Mouse (Mus musculus): Measurements from ENCODE around the gene C1s2. TPM values are rescaled to one million over a fixed set of nuclear protein-coding genes. Genes with fewer than 3 reads are reported as not detected.
"Not testable (repeated sequence)": the region's sequence is repeated elsewhere in the genome, so short reads cannot be mapped to it uniquely, and the experiment has no call there.

C1s2 gene
- total and polyA plus RNA-seq, 2 experiments, result 0.09 TPM; not detected in 1

DNA sequence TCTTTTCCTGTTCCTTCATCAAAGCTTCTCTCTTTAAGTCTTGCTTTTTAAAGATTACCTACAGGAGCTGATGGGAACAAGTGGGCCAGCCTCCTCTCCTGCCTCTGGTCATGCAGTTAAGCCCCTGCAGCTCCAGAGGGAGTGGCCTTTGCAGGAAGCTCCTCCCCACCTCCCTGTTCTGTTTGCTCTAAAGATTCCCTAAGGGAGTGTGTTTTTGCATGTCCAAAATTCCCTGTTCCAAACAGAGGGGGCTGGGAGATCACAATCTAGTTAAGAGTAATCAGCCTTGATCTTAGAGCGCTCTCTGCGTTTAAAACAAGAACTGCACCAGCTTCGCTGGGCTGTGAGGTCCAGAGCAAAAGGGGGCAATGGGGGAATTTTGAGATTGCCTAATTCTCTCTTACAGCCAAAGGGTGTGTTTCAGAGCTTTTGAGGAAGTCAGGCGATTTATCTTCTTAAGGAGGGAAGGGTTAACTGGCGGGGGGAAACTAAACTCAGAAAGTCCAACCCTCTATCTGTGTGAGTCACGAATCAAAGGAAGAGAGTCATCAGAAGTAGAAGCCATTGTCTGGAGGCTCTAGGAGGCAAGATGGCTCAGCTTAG lies 1.1 kb upstream of the C1s2 start:
- not testable (repeated sequence) for DNase-seq (ENCODE audit: extremely low read depth, low read depth, low spot score)
- WGBS, result 47% methylated on average over 6 of the region's 6 CpGs

DNA sequence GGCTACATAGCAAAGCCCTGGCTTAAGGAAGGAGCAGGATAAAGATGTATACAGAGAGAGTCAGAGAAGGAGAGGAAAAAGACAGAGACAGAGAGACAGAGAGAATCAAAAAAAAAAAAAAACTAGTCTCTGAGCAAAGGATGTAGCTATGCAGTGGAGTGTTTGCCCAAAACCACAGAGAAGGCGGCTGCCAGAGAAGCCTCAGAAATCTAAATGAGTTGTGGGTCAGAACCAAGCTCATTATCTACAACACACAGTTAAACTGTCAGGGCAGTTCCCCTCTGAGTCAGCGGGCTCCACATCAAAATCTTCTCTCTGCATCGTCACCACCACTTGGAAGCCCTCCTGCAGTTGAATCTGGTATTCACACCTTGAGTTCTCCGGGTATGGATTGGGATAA lies 5.1 kb downstream of the C1s2 start:
- TF ChIP-seq CTCF (IDR thresholded peaks at IDR 0.05; ENCODE audit: low read depth, low read length), result no peak
- TF ChIP-seq POLR2A (IDR thresholded peaks at IDR 0.05; ENCODE audit: extremely low read depth, insufficient read depth, low read length), result no peak
- Histone ChIP-seq H3K79me2 (ENCODE audit: control insufficient read depth, insufficient read depth, low read length) (no peaks in the 10 kb centered on the region), H3K4me3 (ENCODE audit: insufficient read depth, low read depth, low read length) (no peak overlapping the region), H3K9ac (ENCODE audit: low read depth, low read length) (no peak overlapping the region), H3K27ac (replicated peaks; ENCODE audit: insufficient read depth, low read depth, low read length) (no peak overlapping the region), H3K27me3 (ENCODE audit: control insufficient read depth, insufficient read depth, low read length) (no peaks in the 10 kb centered on the region), H3K36me3 (ENCODE audit: control insufficient read depth, insufficient read depth, low read length) (no peaks in the 10 kb centered on the region), H3K4me1 (ENCODE audit: control insufficient read depth, insufficient read depth, low read length) (no peaks in the 10 kb centered on the region)
- WGBS, result 77% methylated on average over 4 of the region's 4 CpGs
- no peak for DNase-seq (ENCODE audit: extremely low read depth, low read depth, low spot score)

More for the DNA sequence above, 1.1 kb upstream of the C1s2 start:
- not testable (repeated sequence) for H3K27me3 ChIP-seq (ENCODE audit: control insufficient read depth, insufficient read depth, low read length); H3K4me1 ChIP-seq (ENCODE audit: control insufficient read depth, insufficient read depth, low read length); H3K27ac ChIP-seq (replicated peaks; ENCODE audit: insufficient read depth, low read depth, low read length); H3K79me2 ChIP-seq (ENCODE audit: control insufficient read depth, insufficient read depth, low read length); H3K4me3 ChIP-seq (ENCODE audit: insufficient read depth, low read depth, low read length); H3K36me3 ChIP-seq (ENCODE audit: control insufficient read depth, insufficient read depth, low read length); H3K9ac ChIP-seq (ENCODE audit: low read depth, low read length)
- TF ChIP-seq CTCF (IDR thresholded peaks at IDR 0.05; ENCODE audit: low read depth, low read length), result peak; percentile 4; the same call in 1 of the 2 replicates

DNA sequence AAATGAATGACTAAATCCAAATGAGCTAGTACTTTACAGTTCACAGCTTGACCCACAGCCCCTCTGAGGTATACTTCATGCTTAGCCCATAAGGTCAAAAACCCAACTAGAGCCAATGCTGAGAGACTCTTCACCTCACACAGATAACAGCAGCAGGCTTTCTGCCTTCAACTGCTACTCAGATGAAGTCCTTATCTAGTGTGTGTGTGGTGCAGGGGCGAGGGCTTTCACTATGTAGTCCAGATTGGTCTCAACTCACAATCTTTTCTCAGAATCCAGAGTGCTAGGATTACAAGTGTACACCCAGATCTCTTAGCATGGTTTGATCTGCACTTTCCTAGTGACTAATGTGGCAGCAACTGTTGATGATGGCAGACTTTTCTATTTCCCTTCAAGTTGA lies 9.7 kb downstream of the C1s2 start:
- H3K9ac ChIP-seq (ENCODE audit: low read depth, low read length); DNase-seq (ENCODE audit: extremely low read depth, low read depth, low spot score); H3K4me1 ChIP-seq (ENCODE audit: control insufficient read depth, insufficient read depth, low read length); H3K79me2 ChIP-seq (ENCODE audit: control insufficient read depth, insufficient read depth, low read length); H3K4me3 ChIP-seq (ENCODE audit: insufficient read depth, low read depth, low read length); H3K36me3 ChIP-seq (ENCODE audit: control insufficient read depth, insufficient read depth, low read length); H3K27me3 ChIP-seq (ENCODE audit: control insufficient read depth, insufficient read depth, low read length); H3K27ac ChIP-seq (replicated peaks; ENCODE audit: insufficient read depth, low read depth, low read length): not testable (repeated sequence)
- 62% methylated on average over 1 of the region's 1 CpGs for WGBS

DNA sequence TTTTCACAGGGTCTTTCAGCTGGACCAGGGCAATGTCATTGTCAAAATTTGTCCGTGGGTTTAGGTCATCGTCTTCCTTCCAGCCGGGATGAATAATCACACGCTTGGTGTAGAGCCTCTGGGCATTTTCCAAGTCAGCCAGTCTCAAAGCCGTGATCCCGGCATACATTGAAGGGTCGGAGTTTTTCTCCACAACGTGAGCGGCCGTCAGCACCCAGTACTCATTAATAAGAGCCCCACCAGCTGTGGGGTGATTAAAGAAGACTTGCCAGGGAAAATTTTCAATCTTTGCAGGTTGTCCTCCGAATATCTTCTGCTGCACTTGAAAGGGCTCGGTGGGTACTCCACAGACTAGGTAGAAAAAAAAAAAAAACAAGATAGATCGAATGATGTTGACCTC lies 10.3 kb downstream of the C1s2 start:
- no peaks in the 10 kb centered on the region for H3K36me3 ChIP-seq (ENCODE audit: control insufficient read depth, insufficient read depth, low read length)
- TF ChIP-seq CTCF (IDR thresholded peaks at IDR 0.05; ENCODE audit: low read depth, low read length), result no peak
- no peak for TF ChIP-seq POLR2A (IDR thresholded peaks at IDR 0.05; ENCODE audit: extremely low read depth, insufficient read depth, low read length)
- no peaks in the 10 kb centered on the region for H3K27me3 ChIP-seq (ENCODE audit: control insufficient read depth, insufficient read depth, low read length)
- no peak for DNase-seq (ENCODE audit: extremely low read depth, low read depth, low spot score)
- no peaks in the 10 kb centered on the region for H3K4me1 ChIP-seq (ENCODE audit: control insufficient read depth, insufficient read depth, low read length)
- no peak overlapping the region for H3K27ac ChIP-seq (replicated peaks; ENCODE audit: insufficient read depth, low read depth, low read length)
- WGBS, result 89% methylated on average over 13 of the region's 13 CpGs
- no peak overlapping the region for H3K9ac ChIP-seq (ENCODE audit: low read depth, low read length)
- H3K79me2 ChIP-seq (ENCODE audit: control insufficient read depth, insufficient read depth, low read length), result no peaks in the 10 kb centered on the region
- H3K4me3 ChIP-seq (ENCODE audit: insufficient read depth, low read depth, low read length), result no peak overlapping the region

DNA sequence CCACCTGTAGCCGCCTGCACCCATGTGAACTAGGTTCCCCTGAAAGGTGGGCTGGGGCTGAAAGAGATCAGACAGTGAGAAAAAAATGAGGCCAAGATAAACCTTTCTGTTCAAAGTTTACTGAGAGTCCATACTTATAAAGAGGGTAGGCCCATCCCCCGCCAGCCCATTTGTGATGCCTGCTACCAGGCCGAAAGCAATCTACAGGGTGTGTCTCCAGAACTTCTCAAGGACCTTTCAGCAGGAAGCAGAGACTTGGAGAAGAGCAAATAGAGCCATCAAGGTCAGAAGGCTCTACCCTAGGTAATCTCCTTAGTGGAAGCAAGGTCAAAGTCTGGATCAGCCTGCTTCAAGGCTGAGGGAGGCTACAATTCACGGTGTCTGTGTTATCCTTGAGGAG lies 33.9 kb downstream of the C1s2 start:
- TF ChIP-seq POLR2A (IDR thresholded peaks at IDR 0.05; ENCODE audit: extremely low read depth, insufficient read depth, low read length), result no peak
- TF ChIP-seq CTCF (IDR thresholded peaks at IDR 0.05; ENCODE audit: low read depth, low read length), result no peak
- no peaks in the 10 kb centered on the region for H3K4me1 ChIP-seq (ENCODE audit: control insufficient read depth, insufficient read depth, low read length)

DNA sequence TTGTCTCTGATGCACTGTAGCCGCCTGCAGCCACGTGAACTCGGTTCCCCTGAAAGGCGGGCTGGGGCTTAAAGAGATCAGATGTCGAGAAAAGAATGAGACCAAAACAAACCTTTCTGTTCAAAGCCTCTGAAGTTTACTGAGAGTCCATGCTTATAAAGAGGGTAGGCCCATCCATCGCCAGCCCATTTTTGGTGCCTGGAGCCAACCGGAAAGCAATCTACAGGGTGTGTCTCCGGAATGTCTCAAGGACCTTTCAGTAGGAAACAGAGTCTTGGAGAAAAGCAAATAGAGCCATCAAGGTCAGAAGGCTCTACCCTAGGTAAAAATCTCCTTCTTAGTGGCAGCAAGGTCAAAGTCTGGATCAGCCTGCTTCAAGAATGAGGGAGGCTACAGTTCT lies 42.8 kb downstream of the C1s2 start:
- 86% methylated on average over 8 of the region's 8 CpGs for WGBS
- H3K9ac ChIP-seq (ENCODE audit: low read depth, low read length), result no peak overlapping the region
- H3K27ac ChIP-seq (replicated peaks; ENCODE audit: insufficient read depth, low read depth, low read length), result no peak overlapping the region
- H3K27me3 ChIP-seq (ENCODE audit: control insufficient read depth, insufficient read depth, low read length), result no peaks in the 10 kb centered on the region
- no peaks in the 10 kb centered on the region for H3K4me1 ChIP-seq (ENCODE audit: control insufficient read depth, insufficient read depth, low read length)
- H3K36me3 ChIP-seq (ENCODE audit: control insufficient read depth, insufficient read depth, low read length), result no peaks in the 10 kb centered on the region
- TF ChIP-seq POLR2A (IDR thresholded peaks at IDR 0.05; ENCODE audit: extremely low read depth, insufficient read depth, low read length) (no peak), CTCF (IDR thresholded peaks at IDR 0.05; ENCODE audit: low read depth, low read length) (no peak)
- H3K79me2 ChIP-seq (ENCODE audit: control insufficient read depth, insufficient read depth, low read length), result no peaks in the 10 kb centered on the region
- no peak overlapping the region for H3K4me3 ChIP-seq (ENCODE audit: insufficient read depth, low read depth, low read length)
- no peak for DNase-seq (ENCODE audit: extremely low read depth, low read depth, low spot score)

More for the DNA sequence above, 33.9 kb downstream of the C1s2 start:
- Histone ChIP-seq H3K79me2 (ENCODE audit: control insufficient read depth, insufficient read depth, low read length) (no peaks in the 10 kb centered on the region), H3K27ac (replicated peaks; ENCODE audit: insufficient read depth, low read depth, low read length) (no peak overlapping the region), H3K9ac (ENCODE audit: low read depth, low read length) (no peak overlapping the region), H3K4me3 (ENCODE audit: insufficient read depth, low read depth, low read length) (no peak overlapping the region), H3K27me3 (ENCODE audit: control insufficient read depth, insufficient read depth, low read length) (no peaks in the 10 kb centered on the region), H3K36me3 (ENCODE audit: control insufficient read depth, insufficient read depth, low read length) (no peaks in the 10 kb centered on the region)
- WGBS, result 94% methylated on average over 4 of the region's 4 CpGs
- DNase-seq (ENCODE audit: extremely low read depth, low read depth, low spot score), result no peak

Measured in liver, adult 2 months (tissue).